Mouse (Mus musculus) thymus, postnatal 4 days (tissue): ENCODE results near the gene Osbp2.

Experiments used
- DNase-seq: peaks from one replicate; pipeline ENCODE4 v3.0.0; 2021

The Osbp2 gene

DNA sequence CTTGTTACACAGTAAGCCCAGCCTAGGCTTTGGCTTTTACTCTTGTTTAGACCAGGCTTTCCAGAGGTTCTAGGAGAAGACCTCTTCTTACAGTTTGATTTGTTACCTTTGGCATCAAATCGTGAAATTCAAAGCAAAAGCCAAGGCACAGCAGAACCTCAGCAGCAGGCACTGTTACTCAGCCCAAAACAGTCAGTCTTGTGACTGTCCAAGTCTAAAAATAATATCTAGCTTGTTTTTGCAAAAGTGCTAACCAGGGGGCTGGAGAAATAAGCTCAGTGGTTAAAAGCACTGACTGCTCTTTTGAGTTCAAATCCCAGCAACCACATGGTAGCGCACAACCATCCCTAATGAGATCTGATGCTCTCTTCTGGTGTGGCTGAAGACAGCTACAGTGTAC, 176.8 kb downstream of the Osbp2 start:
- DNase-seq, result no peak

DNA sequence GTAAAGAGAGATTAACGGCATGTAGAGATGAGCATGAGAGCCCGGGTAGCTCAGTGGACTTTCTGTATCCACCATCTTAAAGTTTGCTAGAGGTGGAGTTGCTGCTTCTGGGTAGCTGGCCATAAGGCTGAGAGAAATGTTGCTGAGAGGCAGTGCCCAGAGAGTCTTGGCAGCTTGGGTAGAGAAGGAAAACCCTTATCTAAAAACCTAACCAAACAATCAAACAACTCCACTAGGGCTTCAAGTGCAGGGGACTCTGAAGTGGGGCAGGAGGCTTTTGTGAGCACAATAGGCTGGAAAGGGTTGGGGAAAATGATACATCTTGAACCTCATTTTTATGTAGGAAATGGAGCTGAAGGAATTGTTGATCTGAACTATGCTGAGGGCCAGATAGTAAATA, 177.4 kb downstream of the Osbp2 start:
- DNase-seq, result no peak

DNA sequence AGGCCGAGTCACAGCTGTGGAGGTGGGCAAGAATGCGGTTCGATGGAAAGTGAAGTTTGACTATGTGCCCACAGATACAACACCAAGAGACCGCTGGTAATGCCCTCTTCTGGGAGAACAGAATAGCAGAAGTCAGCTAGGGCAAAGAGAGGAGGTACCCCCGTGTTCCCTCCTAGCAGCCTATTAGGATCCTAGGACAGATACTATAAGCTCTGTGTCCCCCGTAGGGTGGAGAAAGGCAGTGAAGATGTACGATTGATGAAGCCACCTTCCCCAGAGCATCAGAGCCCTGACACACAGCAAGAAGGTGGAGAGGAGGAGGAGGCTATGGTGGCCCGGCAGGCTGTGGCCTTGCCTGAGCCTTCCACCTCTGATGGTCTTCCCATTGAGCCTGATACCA, 178.3 kb downstream of the Osbp2 start:
- no peak for DNase-seq

DNA sequence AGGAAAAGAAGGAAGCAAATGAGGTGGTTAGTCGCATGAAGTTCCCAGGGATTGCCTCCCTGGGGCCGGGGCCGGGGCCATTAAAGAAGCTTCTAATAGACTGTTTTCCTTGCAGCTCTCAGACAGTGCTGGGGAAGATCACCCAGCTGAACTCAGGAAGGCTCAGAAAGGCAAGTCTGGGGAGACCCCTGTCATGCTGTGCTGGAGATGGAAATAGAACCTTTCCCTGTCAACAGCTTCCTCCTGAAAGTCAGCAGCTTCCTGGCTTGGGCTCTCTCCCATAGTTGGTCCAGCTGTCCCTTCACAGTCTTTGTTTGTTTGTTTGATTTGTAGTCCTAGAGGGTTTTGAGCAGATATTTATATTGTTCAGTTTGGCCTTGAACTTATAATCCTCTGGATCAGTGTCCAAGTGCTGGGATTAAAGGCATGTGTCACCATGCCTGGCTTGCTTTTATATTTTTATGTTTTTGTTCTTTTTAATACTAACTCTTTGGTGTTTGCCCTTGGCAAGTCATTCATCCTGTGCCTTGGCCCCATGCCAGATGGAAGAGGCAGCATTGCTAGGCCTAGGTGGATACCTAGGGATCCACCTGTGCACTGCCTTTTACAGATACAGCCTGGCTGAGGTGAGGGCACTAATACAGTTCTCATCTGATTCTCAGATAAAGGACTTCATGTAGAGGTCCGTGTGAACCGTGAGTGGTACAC, 178.8 kb downstream of the Osbp2 start:
- DNase-seq, result no peak

DNA sequence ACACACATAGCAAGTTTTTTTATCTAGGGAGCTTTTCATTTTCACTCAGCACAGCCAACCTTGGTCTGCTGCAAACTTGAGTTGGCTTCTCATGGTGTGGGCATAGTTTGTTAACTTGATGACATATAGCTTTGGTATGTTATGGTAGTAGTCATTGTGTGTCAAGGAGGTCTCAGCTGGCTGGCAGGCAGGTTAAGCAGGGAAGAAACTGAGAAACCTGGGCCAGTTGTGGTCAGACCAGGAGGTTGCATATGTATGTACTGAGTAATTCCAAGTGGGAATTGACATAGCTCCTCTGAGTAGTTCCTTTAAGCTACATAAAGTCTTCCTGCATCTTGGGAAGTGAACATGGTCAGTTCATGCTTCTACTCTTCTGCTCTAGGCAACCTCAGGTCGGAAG, 179.5 kb downstream of the Osbp2 start:
- DNase-seq, result no peak

DNA sequence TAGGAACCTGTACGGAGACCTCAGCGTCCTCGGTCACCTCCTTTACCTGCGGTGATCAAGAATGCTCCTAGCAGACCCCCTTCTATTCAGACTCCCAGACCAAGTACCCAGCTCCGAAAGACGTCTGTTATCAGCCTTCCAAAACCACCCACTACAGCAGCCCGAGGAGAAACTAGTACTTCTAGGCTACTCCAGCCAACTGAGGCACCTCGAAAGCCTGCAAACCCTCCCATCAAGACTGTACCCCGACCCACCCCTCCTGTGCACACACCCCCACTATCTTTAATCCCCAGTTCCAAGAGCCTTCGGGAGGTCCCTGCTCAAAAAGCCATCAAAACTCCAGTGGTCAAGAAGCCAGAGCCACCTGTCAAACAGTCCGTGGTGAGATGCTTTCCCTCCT, 180.0 kb downstream of the Osbp2 start:
- no peak for DNase-seq

DNA sequence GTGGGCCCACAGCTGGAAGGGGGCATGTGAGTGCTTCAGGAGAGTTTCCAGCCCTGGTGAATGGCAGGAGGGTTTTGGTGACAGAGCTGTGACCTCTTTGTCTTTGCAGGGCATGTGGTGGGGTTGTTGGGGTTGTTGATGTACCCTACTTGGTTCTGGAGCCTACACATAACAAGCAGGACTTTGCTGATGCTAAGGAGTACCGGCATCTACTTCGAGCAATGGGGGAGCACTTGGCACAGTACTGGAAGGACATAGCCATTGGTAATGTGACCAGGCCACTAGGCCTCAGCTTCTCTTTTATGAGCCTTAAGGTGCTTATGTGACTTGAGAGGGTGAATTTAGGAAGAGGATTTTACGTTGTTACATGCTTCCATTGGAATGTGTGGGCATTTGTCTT, 183.9 kb downstream of the Osbp2 start:
- DNase-seq, result no peak

DNA sequence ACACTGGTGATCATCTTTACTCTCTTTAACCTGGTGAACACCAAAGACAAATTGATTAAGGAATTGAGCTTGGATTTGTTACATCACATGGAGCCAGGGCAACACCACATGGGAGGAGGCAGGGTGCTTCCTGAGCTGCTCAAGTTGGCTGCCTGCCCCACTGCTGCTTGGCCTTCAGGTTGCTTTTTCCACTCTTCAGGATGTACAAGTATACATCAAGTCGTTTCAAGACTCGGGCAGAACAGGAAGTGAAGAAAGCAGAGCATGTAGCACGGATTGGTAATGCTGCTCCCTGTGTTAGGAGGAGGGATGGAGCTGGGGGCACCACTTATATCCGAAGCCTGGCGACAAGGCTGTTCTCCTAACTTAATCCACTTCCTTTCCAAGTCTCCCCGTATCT, 186.5 kb downstream of the Osbp2 start:
- DNase-seq, result no peak

DNA sequence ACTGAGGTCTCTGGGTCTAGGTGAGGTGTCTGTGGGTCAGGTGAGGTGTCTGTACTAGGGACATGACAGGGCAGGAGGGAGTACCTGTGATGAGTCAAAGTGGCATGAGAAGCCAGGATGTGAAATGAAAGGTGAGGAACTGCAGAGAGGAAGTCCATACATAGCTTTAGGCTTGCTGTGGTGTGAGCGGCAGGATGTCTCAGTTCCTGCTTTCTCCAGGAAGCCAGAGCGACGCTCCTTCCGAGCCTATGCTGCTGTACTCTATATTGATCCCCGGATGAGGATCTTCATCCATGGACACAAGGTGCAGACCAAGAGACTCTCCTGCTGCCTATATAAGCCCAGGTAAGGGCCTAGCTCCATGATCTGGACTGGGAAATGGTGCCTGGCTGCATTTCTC, 187.3 kb downstream of the Osbp2 start:
- no peak for DNase-seq

DNA sequence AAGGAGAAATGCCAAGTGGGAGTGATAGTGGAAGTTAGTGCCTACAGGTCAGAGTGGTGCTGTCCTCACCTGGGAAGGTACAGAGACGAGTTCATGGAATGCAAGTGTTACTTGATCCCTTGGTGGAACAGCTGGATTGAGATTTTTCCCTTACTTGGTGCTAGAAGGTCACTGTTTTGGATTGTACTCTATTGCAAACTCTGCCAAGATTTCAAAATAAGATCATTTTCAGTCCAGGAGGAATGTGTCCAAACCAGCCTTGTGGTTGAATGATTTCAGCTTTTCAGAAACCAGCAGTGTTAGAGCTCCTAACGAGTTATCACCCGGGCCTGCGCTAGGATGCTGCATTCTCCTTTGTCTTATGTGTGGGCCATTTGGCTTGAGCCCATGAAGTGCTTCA, 189.2 kb downstream of the Osbp2 start:
- DNase-seq, result no peak

DNA sequence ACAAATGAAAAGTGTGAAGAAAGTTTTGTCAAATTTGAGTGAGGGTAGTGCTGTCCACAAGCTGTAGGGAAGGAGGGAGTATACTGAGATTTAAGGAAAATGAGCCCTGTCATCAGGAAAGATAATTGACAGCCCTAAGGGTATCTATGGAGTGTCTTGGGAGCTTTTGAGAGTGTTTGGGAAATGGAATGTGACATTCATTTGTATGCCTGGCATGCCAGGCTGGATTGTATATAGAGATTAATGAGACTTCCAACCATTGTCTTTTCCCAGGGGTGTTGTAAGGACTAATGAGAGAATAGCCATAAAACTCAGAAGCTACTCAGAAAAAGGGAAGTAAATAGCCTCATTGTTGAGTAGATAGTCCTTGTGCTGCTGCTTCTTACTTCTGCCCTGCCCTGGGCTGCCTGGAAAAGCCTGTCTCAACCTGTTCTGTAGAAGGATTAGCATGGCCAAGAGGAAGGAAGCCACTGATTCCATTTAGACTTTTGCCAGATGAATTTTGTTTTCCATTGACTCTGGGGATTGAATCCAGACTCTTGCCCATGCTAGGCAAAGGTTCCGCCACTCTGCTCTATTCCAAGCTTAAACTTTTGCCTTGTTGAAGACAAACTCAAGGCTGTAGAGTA, 192.6 kb downstream of the Osbp2 start:
- DNase-seq, result no peak

DNA sequence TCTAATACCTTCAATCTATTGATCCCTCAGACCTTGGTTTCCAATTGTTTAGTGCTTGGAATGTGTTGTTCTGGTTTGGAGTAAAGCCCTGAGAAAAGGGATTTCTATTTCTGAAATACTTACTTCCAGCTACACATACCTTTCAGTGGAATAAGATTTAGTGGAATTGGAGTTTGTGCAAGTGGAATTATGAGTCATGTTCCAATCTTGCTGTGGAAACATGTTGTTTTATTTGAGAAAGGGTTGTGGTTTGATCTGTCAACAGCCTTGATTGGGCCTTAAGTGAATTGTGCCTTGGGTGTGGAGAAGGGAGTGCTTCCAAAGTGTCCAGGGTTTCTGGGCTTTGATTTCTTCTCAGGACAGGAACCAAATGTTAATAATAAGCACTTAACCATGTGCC, 193.9 kb downstream of the Osbp2 start:
- no peak for DNase-seq

DNA sequence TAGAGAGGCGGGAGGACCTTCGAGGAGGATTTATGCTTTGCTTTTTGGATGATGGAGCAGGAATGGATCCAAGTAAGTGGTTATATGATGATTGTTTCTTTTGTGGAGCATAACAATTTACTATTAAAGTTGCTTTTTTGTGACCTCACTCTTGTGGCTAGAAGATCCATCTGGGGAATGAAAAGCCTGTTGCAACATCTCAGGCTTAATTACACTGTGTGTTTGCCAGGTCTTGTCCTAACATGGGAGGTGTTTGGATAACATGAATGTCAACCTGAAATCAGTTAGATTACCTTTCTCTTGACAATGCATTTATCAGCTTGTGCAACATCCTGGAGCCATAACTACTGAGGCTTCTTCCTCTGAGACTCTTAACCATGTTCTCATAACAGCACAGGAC, 194.9 kb downstream of the Osbp2 start:
- DNase-seq, result no peak

DNA sequence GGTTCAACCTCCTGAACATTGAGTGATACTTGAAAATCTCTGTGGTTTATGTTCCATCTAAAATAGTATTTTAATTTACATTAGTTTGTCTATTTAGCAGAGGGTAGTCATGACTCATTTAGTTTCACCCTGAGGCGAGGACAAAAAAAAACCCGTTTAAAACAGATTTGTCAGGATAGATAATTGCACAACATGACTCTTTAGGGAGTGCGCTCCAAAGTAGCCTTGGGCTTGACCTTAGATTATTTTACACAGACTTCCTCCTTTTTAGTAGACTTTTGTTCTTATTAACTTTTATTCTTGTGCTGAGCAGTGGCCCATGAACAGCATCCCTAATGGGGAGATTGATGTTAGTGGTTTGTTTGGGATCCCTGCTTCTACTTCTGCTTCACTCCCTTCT, 196.2 kb downstream of the Osbp2 start:
- no peak for DNase-seq

DNA sequence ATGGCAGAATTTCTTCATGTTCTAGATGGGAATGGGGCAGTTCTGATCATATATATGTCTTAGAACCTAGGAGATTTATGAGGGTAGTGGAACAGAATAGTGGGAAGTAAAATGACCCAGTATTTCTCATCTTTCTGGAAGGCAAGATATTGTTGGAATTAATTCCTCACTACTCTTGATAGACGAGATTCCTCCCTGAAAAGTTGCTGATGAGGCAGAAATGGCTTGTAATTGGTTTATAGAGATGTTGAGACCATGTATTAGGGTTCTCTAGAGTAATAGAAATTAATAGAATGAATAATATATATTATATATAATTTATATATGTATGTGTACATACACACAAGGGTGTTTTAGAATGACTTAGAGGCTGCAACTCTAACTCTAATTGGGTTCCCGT, 201.7 kb downstream of the Osbp2 start:
- DNase-seq, result no peak
